Mouse (Mus musculus) ES-E14 (cell line): ENCODE measurements at regions not wholly inside any gene's neighbourhood (a gene's known extent, or its start where the extent isn't known, plus 50 kb on each side); places are given as distances from the start of the nearest gene placed in this dataset.

ENCODE experiments used
- DNase-seq: peaks from one replicate; pipeline ENCODE4 v3.0.0-alpha.2; 2013; ENCODE audit warnings: low read depth, low spot score
- H3K27ac ChIP-seq: 2 replicates; pipeline ENCODE4 v1.5.1; 2012; ENCODE audit warnings: low read depth, mild to moderate bottlenecking, low read length, moderate library complexity, mixed read lengths; ENCODE audit not compliant: poor library complexity, insufficient read depth, severe bottlenecking
- H3K36me3 ChIP-seq: 2 replicates; pipeline ENCODE4 v1.6.1; 2012; ENCODE audit warnings: mild to moderate bottlenecking, low read length, moderate library complexity, mixed read lengths; ENCODE audit not compliant: control insufficient read depth, poor library complexity, insufficient read depth, severe bottlenecking
- H3K4me1 ChIP-seq, 2 experiments: fragments of 150-350 bp in 1 of 2; sonication (generic) in 1 of 2; 2 replicates each; pipeline ENCODE4 v1.6.1; 2012; ENCODE audit warnings: low read length in 2 of 2, mild to moderate bottlenecking in 1 of 2, mixed read lengths in 1 of 2; ENCODE audit not compliant: control insufficient read depth in 2 of 2, insufficient read depth in 2 of 2, poor library complexity in 1 of 2
- H3K4me3 ChIP-seq, 2 experiments: fragments of 150-350 bp in 1 of 2; sonication (generic) in 1 of 2; 2 replicates each; pipeline ENCODE4 v1.5.1; 2012; ENCODE audit warnings: low read length in 2 of 2, low read depth in 1 of 2, mild to moderate bottlenecking in 1 of 2, mixed read lengths in 1 of 2; ENCODE audit not compliant: insufficient read depth in 1 of 2, poor library complexity in 1 of 2, severe bottlenecking in 1 of 2
- H3K9ac ChIP-seq: 2 replicates; pipeline ENCODE4 v1.6.1; 2012; ENCODE audit warnings: low read depth, mild to moderate bottlenecking, low read length, mixed read lengths; ENCODE audit not compliant: poor library complexity, insufficient read depth, severe bottlenecking
- H3K9me3 ChIP-seq: fragments of 150-350 bp; sonication (generic); 2 replicates; pipeline ENCODE4 v1.6.1; 2012; ENCODE audit warnings: low read depth, mild to moderate bottlenecking, low read length; ENCODE audit not compliant: control insufficient read depth, insufficient read depth
- CHD2 ChIP-seq: IDR thresholded peaks from 2 replicates; pipeline ENCODE4 v1.6.1; 2014; ENCODE audit warnings: mild to moderate bottlenecking, low read depth, low read length, inconsistent platforms
- HCFC1 ChIP-seq: IDR thresholded peaks from 2 replicates; pipeline ENCODE4 v1.6.1; 2012; ENCODE audit warnings: low read length, inconsistent platforms, borderline replicate concordance; ENCODE audit not compliant: insufficient read depth
- MAFK ChIP-seq: IDR thresholded peaks from 2 replicates; pipeline ENCODE4 v1.6.1; 2014; ENCODE audit warnings: mild to moderate bottlenecking, low read depth, low read length, inconsistent platforms; ENCODE audit not compliant: insufficient read depth
- ZC3H11A ChIP-seq: IDR thresholded peaks from 2 replicates; pipeline ENCODE4 v1.6.1; 2012; ENCODE audit warnings: low read depth, mild to moderate bottlenecking, inconsistent platforms, low read length, borderline replicate concordance
- ZNF384 ChIP-seq: IDR thresholded peaks from 2 replicates; pipeline ENCODE4 v1.6.1; 2012; ENCODE audit warnings: low read depth, low read length, inconsistent platforms
- in situ Hi-C, 2 experiments: fragments of 600-800 bp; cut with MboI; formaldehyde crosslinking; loops; one replicate each; pipeline ENCODE4 v1.15.1; 2025; ENCODE audit warnings: low sequenced_read_pairs in 2 of 2, inconsistent platforms in 1 of 2; ENCODE audit not compliant: unreplicated experiment in 2 of 2

GRCm38 (mm10) chr7:95974085-95974484, 197.0 kb upstream of the Tenm4 start:
- TF ChIP-seq MAFK (no peak), CHD2 (no peak), ZNF384 (no peak), HCFC1 (no peak), ZC3H11A (no peak)
- Histone ChIP-seq H3K27ac (no peak overlapping the region), H3K36me3 (no peaks in the 10 kb centered on the region), H3K9me3 (no peaks in the 10 kb centered on the region), H3K4me1 (no peaks in the 10 kb centered on the region), H3K9ac (no peak overlapping the region), H3K4me3 (no peak overlapping the region)
- in situ Hi-C loops, result no loop called here
- DNase-seq, result no peak

DNA sequence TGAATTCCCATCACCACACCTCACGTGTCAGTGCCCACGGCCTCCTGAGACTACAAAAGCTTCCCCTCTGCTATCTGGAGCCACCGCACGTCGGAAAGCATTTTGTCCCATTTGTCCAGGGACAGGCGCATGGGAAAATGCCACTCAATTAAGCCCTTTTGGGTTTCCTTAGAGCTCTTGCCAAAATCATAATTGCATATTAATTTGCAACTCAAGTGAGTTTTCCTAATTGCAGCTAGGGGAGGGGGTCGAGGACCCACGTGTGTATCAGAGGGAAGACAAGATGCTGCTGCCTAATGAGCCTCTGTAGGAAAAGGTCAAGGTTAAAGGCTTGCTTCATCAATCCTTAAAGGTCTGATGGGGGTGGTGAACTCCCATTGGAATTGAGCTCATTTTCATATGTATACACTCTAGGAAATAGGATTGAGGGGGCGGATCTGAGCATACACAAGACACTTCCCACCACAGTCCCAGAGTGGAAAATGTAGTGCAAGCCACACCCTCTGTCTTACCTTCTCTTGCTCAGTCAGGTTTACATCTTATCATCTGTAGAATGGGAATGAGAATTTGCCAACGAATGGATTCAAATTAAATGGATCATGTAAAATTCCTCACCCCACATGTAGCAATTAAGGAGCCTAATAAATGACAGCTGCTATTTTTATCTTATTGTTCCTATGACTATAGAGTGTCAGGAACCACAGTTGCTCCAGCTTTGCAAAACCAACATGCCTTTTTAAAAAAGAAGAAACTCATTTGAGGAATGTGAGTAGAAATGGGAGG, 179.6 kb upstream of the Tenm4 start:
- H3K4me3 ChIP-seq, result no peak overlapping the region
- DNase-seq, result peak; percentile 33
- no peaks in the 10 kb centered on the region for H3K36me3 ChIP-seq
- TF ChIP-seq ZC3H11A (no peak), MAFK (no peak), ZNF384 (no peak), CHD2 (no peak), HCFC1 (no peak)
- no peaks in the 10 kb centered on the region for H3K9me3 ChIP-seq
- in situ Hi-C loops, result no loop called here
- H3K9ac ChIP-seq, result no peak overlapping the region
- no peak overlapping the region for H3K27ac ChIP-seq
- no peaks in the 10 kb centered on the region; a peak in 1 of 4 replicates for H3K4me1 ChIP-seq

- no peaks in the 10 kb centered on the region; a peak in 1 of 4 replicates for H3K4me1 ChIP-seq
- H3K36me3 ChIP-seq, result no peaks in the 10 kb centered on the region
- H3K27ac ChIP-seq, result no peak overlapping the region
- TF ChIP-seq ZC3H11A, result no peak
- no peak for TF ChIP-seq HCFC1
- no peak for TF ChIP-seq CHD2
- TF ChIP-seq ZNF384, result no peak
- TF ChIP-seq MAFK, result no peak
- H3K9ac ChIP-seq, result no peak overlapping the region
- DNase-seq, result no peak
- in situ Hi-C loops, result no loop called here
- H3K4me3 ChIP-seq, result no peak overlapping the region
- H3K9me3 ChIP-seq, result no peaks in the 10 kb centered on the region
These were observed 179.0 kb upstream of the Tenm4 start for GRCm38 (mm10) chr7:95992033-95992516.

DNA sequence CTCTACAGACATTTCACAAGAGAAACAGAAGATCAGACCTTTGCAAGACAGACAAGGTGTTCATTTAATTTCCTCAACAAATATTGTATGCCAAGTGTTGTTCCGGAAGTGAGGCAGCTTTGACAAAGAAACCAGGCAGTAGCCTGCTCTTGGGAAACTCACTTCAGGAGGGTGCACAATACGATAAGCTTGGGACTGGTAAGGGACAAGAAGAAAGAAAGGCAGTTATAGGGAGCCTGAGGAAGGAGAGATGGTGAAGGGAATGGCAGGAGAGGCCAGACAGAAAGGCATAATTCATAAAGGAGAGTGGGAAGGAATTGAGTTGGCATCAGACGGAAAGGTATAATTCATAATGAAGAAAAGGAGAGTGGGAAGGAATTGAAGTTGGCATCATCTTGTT, 178.5 kb upstream of the Tenm4 start:
- H3K4me1 ChIP-seq, result no peaks in the 10 kb centered on the region; a peak in 1 of 4 replicates
- H3K4me3 ChIP-seq, result no peak overlapping the region
- no peak for DNase-seq
- no peak overlapping the region for H3K9ac ChIP-seq
- no peak overlapping the region for H3K27ac ChIP-seq
- no peaks in the 10 kb centered on the region for H3K36me3 ChIP-seq
- TF ChIP-seq MAFK, result no peak
- no peak for TF ChIP-seq ZNF384
- TF ChIP-seq HCFC1, result no peak
- TF ChIP-seq CHD2, result no peak
- no peak for TF ChIP-seq ZC3H11A
- in situ Hi-C loops, result no loop called here
- H3K9me3 ChIP-seq, result no peaks in the 10 kb centered on the region
